Comparison of ENCODE assay signal across 12 mouse cellular contexts in the genomic region with DNA sequence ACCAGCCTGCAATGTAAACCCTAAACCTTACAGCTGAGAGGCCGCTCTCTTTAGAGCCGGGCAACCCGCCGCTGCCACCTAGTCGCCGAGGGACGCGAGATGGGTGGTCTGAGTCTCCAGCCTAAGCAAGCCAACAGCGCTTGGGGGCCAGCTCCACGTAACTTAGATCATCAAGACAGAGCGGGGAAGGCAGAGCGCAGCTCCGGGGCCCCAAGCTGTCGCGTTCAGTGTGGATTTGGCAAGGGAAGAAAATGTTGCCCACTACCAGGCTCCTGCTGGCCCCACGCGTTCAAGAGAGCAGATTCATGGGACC. TPM values are rescaled to one million over a fixed set of nuclear protein-coding genes. Genes with fewer than 3 reads are reported as not detected.
A peak's percentile ranks its signal among the peaks of the same experiment; 100 is the strongest.
DNase-seq lines count a peak whose midpoint lies in the region; ATAC-seq lines count a peak whose summit lies in the region.
"Had no signal": no experiment of that assay in that cellular context is flagged by ENCODE, and none has a peak within 500 bp of the region (broad histone marks: within the 10 kb centered on the region; RNA-seq: fewer than 3 reads in every experiment).

No protein-coding gene starts in this region.

- WGBS in neural tube, embryonic 15.5 days = 1% methylated on average over 17 of the region's 17 CpGs
- 0% methylated on average over 17 of the region's 17 CpGs for WGBS in limb, embryonic 11.5 days
- 2% methylated on average over 17 of the region's 17 CpGs for WGBS in kidney, embryonic 14.5 days

- DNase-seq in cerebellum, postnatal 10 days = peak; percentile 18 to 20
- DNase-seq in cerebellum, adult 8-10 months = no peak
- DNase-seq in neural tube, embryonic 10.5 days (ENCODE audit: extremely low spot score, low spot score) = peak; percentile 63
- no peak for DNase-seq in limb, embryonic 11.5 days (ENCODE audit: low spot score)
- no peak for DNase-seq in ovary, postnatal 10 days (ENCODE audit: low spot score)
- DNase-seq in right cerebral cortex, postnatal 14 days = no peak
- DNase-seq: adrenal gland, postnatal 36 days; lung, adult 18-20 months had no signal

- peaks cover 82% of the 10 kb centered on the region for H3K27me3 ChIP-seq in neural tube, embryonic 15.5 days (replicated peaks)
- H3K27me3 ChIP-seq in limb, embryonic 11.5 days (ENCODE audit: control insufficient read depth, insufficient read depth, low read length) = peaks cover 78% of the 10 kb centered on the region
- H3K27me3 ChIP-seq in kidney, embryonic 14.5 days (ENCODE audit: control insufficient read depth, insufficient read depth, low read length) = peaks cover 94% of the 10 kb centered on the region

- no peak overlapping the region for H3K4me3 ChIP-seq in neural tube, embryonic 15.5 days (replicated peaks)
- 0 out of 2 replicates have a peak overlapping the region, but pooled peaks have one; percentile 5 for H3K4me3 ChIP-seq in limb, embryonic 11.5 days (ENCODE audit: low read depth, low read length)
- no peak overlapping the region for H3K4me3 ChIP-seq in kidney, embryonic 14.5 days (ENCODE audit: low read length)

- no peak overlapping the region for H3K27ac ChIP-seq in neural tube, embryonic 15.5 days (replicated peaks)
- no peak overlapping the region for H3K27ac ChIP-seq in limb, embryonic 11.5 days (replicated peaks; ENCODE audit: low read depth, low read length)
- H3K27ac ChIP-seq in kidney, embryonic 14.5 days (ENCODE audit: low read depth, low read length) = no peak overlapping the region

- no peaks in the 10 kb centered on the region for H3K36me3 ChIP-seq in neural tube, embryonic 15.5 days
- H3K36me3 ChIP-seq in limb, embryonic 11.5 days (ENCODE audit: control insufficient read depth, insufficient read depth, low read length) = no peaks in the 10 kb centered on the region
- no peaks in the 10 kb centered on the region for H3K36me3 ChIP-seq in kidney, embryonic 14.5 days (ENCODE audit: control insufficient read depth, insufficient read depth, low read length)

- ATAC-seq in neural tube, embryonic 15.5 days (ENCODE audit: low FRiP score) = no peak
- no peak for ATAC-seq in limb, embryonic 11.5 days (ENCODE audit: insufficient number of reproducible peaks, low FRiP score, low TSS enrichment, low read depth)
- no peak for ATAC-seq in kidney, embryonic 14.5 days (ENCODE audit: low FRiP score, low TSS enrichment)
- ATAC-seq: intestine, embryonic 16.5 days had no signal

- H3K4me2 ChIP-seq in neural tube, embryonic 15.5 days = no peak overlapping the region
- H3K4me2 ChIP-seq in limb, embryonic 11.5 days (ENCODE audit: low read depth, severe bottlenecking) = peak overlapping the region; percentile 18; the same call in 1 of the 2 replicates
- H3K4me2 ChIP-seq in kidney, embryonic 14.5 days (replicated peaks; ENCODE audit: low read depth, low read length) = no peak overlapping the region

- H3K4me1 ChIP-seq in neural tube, embryonic 15.5 days = peaks cover 43% of the 10 kb centered on the region
- H3K4me1 ChIP-seq in limb, embryonic 11.5 days (ENCODE audit: control insufficient read depth, insufficient read depth, low read length) = peaks cover 12% of the 10 kb centered on the region; the same call in 1 of the 2 replicates
- peaks cover 15% of the 10 kb centered on the region for H3K4me1 ChIP-seq in kidney, embryonic 14.5 days (ENCODE audit: control insufficient read depth, insufficient read depth, low read length)

- H3K9me3 ChIP-seq in neural tube, embryonic 15.5 days (replicated peaks) = no peaks in the 10 kb centered on the region
- no peaks in the 10 kb centered on the region for H3K9me3 ChIP-seq in limb, embryonic 11.5 days (ENCODE audit: control insufficient read depth, low read length)
- no peaks in the 10 kb centered on the region for H3K9me3 ChIP-seq in kidney, embryonic 14.5 days (ENCODE audit: control insufficient read depth, low read length)

- H3K9ac ChIP-seq in neural tube, embryonic 15.5 days (replicated peaks) = no peak overlapping the region
- no peak overlapping the region for H3K9ac ChIP-seq in limb, embryonic 11.5 days (ENCODE audit: low read length)
- no peak overlapping the region for H3K9ac ChIP-seq in kidney, embryonic 14.5 days (ENCODE audit: low read depth, low read length)

RNA-seq across cellular contexts. Expression of gene Foxb2, which starts 2.8 kb away (rescaled TPM):
- not detected in 2 replicates for polyA plus RNA-seq in neural tube, embryonic 15.5 days (2015; fragmentation: Nextera tagmentation; extraction: Ambion mirVana)
- not detected in 2 replicates for polyA plus RNA-seq in limb, embryonic 11.5 days (2014; fragmentation: Nextera tagmentation; extraction: Ambion mirVana)
- polyA plus RNA-seq in kidney, embryonic 14.5 days (2014; fragmentation: Nextera tagmentation; extraction: Ambion mirVana) = not detected in 2 replicates
- polyA plus RNA-seq: intestine, embryonic 16.5 days; neural tube, embryonic 14.5 days had no signal

Comparison
In these comparisons a context has a peak if more than half of its experiments do, and no peak if none do; other contexts are left out.
1. DNase-seq: peak in cerebellum, postnatal 10 days (2 of 2) and neural tube, embryonic 10.5 days (single experiment); none in cerebellum, adult 8-10 months (single experiment), limb, embryonic 11.5 days (single experiment), ovary, postnatal 10 days (single experiment) and right cerebral cortex, postnatal 14 days (single experiment).